Mouse (Mus musculus) neural tube, embryonic 10.5 days (tissue): Measurements from ENCODE around the gene Samd4b.
"Not testable (repeated sequence)": the region's sequence is repeated elsewhere in the genome, so short reads cannot be mapped to it uniquely, and the experiment has no call there.

Experiments
- DNase-seq: peaks from one replicate; pipeline ENCODE4 v3.0.0-alpha.2; 2017; ENCODE audit warnings: low spot score; ENCODE audit errors: extremely low spot score

The Samd4b gene

DNA sequence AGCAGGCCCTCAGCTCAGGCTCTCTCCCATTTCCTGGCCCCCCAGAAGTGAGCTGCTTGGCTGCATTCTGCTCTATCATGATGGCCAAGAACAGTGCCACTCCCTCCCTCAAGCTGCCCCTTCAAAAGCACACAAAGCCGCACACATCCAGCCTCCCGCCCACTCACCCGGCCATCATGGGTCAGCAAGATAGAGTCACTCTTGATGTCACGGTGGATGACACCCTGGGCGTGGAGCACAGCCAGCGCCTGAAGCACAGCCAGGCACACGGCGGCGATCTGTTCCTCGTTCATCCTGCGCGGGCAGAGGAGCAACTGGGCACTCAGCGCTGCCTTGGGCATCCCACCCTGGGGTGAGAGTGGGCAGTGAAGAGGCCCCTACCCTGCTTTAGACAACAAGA, 35.6 kb downstream of the Samd4b start:
- no peak for DNase-seq

DNA sequence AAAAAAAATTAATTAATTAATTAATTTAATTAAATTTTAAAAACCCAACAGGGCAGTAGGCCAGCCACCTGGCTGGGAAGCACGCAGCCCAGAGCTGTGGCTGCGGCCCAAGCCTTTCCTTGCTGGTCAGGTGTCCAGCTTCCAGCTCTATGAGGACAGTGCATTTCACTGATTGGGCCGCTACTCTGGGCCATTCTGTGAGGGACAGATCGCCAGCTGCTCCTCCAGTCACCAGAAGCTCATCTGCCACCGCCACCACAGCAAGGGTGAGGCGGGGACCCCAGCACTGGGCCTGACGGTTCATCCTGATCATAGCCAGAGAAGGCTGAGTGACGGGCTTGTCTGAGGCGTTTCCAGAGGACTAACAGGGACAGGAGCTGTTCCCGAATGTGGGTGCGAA, 36.0 kb downstream of the Samd4b start:
- no peak for DNase-seq

DNA sequence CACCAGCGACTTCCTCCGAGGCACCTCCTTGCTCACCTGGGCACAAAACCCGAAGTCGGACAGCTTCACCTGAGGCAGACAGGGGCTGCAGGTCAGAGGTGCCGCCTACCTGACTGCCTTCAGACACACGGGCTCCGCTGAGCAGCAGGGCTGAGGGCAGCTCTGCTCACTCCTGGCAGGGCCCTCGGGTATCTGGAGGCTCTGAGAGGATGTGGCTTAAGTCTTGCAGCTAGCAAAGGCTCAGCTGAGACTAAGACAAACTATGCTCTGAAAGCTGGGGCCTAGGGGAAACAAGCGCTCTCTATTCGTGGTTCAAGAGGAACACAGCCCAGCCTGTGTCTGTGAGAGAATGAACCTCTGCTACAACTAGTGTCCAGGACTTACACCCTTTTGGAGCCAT, 37.1 kb downstream of the Samd4b start:
- no peak for DNase-seq

DNA sequence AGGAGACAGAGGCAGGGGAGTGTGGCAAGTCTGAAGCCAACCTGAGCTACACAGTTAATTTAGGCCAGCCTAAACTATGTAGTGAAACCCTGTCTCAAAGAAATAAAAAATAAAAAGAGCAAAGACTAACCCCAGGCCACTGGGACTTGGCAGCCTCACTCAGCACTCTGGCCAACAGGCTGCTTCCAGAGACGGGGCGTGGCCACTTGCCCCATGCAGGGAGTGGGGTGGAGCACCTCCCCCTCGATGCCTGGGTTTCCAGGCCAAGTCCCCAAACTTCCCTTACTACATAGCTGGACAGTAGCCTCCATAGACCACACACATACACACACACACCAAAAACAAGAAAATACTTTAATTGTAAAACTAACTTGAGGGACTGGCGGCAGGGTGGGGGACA, 39.5 kb downstream of the Samd4b start:
- no peak for DNase-seq

DNA sequence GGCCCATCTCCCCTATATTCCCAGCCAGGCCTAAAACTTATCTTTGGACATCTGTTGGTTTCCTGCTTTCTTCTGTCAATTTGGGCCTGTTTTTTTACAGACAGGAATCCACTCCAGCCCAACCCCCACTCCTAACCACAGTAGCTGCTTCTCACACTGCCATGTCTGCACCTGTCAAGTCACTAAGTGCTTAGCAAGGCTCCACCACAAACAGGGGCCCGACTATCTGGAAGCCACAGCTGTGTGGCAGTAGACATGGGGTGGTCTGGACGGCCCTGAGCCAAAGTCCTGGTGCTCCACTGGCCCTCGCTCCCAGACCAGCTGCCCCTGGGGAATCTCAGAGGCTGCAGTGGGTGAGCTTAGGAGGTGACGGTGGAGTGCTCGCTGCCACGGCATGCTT, 40.2 kb downstream of the Samd4b start:
- DNase-seq: no peak

DNA sequence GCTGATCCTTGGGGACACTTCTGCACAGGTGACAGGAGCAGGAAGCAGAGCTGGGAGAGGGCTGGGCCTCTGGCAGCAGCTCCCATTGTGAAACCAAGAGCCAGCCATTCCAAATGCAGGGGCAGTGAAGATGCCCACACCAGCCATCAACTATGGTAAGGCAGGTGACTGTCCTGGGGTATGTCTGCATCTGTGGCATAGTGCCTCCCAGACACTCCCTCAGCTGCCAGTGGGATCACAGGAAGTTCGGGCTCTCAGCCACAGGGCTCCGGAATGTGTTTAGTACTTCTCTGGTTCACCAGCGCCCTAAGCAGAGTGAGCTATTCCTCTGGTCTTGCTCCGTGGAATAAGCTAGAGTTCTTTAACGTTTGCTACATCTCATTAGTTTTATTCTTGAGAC, 40.9 kb downstream of the Samd4b start:
- no peak for DNase-seq

DNA sequence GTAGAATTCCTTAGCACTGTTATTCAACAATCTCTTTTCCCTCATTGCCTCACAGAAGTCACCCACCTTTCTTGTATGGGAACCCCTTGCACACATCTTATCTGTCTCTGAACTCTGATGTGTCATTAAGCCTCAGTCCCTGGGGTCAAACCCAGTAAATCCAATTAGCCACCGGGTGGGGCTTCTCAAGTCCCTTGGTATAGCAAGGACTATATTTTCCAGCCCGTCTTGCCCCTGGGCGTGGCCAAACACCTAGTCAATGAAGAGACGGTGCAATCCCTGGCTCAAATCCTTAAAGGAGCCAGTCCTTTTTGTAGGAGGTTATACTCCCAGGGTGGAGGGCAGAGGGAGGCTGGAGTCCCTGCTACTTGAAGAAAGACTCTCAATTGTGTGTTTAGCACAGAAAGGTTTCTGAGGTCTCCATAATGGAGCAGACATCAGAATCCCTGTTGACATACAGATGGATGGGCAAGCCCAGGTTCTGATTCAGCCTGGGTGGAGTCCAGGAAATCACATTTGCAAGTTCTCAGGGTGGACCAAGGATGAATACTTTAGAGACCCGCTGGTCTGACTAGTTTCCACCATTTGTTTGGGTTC, 41.9 kb downstream of the Samd4b start:
- no peak for DNase-seq

DNA sequence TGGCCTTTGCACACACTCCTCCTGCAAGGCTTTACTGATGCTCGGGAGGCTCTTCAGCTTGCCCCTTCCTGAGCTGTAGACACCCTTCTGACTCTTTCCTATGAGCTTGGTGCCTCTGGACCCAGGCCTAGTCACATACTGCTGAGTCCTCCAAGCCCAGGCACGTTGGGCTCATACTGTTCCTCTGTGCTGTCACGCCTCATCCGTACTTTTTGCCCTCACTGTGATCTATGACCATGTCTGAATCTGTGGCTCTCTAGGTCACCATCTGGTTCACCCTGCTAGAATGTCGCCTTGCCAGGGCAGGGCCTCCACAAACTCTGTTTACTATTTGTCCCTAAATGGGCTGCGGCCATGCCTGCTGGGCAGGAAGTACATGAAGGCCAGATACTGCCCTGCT, 44.9 kb downstream of the Samd4b start:
- DNase-seq: no peak

DNA sequence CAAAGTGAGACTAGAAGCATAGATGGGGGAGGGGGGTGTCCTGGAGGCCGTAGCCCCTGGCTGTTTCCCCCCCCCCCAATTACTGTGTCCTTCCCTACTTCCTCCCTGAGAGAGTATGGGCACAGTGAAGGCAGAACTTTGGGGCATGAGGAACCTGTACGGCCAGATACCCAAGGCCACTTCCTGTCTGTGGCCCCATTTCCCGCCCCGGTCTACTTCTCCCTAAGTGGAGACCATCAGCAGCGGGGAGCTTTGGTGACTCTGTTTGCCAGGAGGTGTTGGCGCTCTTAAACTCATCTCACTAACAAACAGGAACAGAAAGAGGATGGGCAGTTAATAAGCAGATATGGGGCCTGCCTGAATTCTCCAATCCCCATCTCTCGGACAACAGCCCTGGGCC, 50.3 kb downstream of the Samd4b start:
- no peak for DNase-seq

DNA sequence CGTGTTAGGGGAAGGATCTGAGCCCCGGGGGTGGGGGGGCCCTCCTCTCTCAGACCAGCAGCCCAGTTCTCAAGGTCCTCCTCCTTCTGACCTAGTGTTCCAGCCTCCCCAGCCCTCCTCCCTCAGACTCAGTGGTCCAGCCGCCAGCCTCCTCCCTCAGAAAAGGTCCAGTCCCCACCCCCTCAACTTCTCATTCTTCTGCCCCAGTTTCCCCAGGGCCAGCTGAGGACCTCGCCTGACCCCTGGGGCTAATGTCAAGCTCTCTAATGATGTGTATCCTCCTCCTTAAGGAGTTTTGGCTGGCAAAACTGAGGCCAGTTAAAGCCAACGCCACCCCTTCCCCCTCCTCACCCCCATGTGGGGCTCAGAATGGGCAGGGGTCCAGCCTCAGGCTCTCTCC, 50.8 kb downstream of the Samd4b start, which contains the start of gene Nccrp1:
TSS of gene Nccrp1 (minus strand) at position 101 of the 400 bp plus-strand sequence.
- no peak for DNase-seq

DNA sequence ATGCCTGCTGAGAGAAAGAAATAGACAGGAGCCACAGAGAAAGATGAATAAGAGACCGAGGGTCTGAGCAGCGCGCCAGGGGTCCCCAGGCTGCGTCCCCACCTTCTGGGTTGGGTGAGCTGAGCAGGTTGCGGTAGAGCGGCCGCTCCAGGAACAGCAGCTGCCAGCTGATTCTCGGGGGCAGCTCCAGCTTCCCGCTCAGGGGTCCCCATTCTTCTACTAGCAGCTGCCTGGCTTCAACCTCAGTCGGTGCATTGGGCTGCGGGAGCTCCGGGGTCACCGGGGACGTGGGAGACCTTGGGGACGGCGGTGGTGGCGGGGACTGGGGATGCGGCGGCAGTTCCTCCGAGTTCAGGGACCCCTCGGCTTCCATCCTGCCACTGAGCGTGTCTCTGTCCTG, 51.3 kb downstream of the Samd4b start:
- DNase-seq: no peak

DNA sequence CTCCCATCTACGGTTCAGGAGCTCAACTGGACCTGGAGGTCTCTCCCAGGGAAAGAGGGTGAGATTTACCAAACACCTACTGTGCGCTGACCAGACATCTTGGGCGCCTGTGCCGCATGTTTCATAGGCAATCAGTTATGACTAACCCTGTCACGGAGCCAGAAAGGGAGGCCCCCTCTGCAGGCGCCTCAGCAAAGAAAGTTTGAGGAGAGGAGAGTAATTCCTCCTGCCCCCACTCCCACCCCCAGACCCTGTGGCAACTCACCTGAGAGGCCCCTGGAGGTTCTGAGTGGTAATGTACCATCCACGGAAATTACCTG, 52.1 kb downstream of the Samd4b start:
- DNase-seq: no peak

DNA sequence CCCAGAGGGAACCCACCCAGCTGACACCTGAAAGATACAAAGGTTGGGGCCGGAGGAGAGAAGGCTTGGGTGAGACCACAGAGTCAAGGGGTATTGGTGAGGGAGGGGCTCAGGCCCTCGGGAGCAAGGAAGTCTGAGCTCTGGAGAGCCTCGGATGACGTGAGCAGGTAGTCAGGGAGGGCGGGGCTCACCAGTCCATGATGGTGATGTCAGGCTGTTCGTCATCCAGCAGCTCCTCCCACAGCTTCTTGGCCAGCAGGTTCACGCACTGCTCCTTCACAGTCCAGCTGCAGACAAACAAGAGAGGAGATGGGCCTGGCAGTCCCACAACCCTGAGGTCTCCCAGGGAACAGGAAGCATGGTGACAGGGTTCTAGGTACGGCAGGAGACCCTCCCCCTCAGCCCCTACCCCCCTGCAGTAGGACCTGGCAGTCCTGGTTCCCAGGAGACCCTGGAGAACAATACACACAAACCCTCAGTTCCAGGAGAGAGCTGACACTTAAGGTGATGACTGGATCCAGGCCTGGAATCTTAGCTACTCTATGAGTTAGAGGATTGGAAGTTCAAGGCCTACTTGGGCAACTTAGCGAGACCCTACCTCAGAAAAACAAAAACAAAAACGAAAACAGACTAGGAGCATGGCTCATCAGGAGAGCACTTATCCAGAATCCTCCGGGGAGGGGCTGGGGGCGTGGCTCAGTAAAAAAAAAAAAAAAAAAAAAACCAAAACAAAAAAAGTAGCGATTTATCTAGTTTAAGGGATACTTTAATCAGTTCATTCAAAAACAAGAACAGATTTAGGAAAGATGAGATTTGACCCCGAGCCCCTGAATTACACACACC, 52.7 kb downstream of the Samd4b start:
- DNase-seq: no peak

DNA sequence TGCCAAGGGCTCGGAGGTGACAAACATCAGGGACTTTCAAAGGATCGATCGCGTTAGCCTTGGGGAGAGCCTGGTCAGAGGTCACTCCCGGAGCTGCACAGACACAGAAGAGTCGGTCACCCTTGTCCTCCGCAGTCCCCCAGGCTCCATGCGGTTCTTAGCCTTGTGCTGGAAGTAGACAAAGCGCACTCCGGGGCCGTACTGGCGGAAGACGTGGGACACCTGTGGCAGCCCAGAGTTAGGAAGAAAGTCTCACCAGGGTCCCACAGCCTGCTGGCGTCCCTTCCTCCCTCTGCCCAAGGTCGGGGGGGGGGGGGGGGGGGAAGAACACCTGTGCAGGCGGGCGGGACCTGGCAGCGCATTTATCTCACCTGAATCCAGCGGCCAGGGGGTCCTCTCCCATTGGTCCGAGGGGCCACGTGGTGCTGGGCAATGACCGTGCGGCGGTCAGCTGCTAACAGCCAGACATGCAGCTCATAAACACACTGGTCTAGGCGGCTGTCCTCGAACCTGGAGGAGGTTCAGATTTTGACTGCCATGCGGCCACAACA, 53.8 kb downstream of the Samd4b start:
- no peak for DNase-seq

DNA sequence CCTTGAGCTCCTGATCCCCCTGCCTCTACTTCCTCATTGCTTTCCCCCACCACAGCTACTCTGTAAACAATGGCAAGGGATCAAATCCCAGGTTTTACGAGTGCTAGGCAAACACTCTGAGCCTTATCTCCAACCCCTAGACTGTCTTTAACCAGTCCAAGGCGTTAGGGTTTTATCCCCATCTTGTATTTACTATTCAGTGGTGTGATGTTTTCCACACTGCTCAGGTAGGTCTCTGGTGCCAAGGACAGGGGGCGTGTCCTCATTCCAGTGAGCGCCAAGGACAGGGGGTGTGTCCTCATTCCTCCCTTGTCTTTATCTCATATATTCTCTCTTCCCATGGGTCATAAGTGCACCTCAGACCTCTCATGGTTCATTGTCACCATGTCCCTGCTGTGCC, 57.4 kb downstream of the Samd4b start, which contains the start of gene Sycn:
TSS of gene Sycn (plus strand) at position 360 of the 400 bp plus-strand sequence.
- DNase-seq: no peak

DNA sequence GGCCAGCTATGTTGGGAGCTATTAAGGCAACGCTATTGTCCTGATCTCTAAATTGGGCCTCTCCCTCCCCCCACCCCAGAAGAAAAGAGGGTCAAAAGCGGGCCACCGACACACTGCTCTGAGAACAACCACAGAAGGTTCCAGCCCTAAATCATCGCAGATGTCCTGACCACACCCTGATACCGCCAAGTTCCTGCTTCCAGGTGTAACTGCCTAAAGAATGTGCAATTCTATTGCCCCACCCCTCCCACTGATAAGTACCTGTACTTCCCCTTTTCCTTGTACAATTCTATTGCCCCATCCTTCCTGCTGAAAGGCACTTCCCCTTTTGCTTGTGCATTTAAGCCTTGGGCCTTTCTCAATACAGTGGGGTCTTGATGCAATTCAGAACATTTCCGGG, 59.1 kb downstream of the Samd4b start:
- DNase-seq: not testable (repeated sequence)

DNA sequence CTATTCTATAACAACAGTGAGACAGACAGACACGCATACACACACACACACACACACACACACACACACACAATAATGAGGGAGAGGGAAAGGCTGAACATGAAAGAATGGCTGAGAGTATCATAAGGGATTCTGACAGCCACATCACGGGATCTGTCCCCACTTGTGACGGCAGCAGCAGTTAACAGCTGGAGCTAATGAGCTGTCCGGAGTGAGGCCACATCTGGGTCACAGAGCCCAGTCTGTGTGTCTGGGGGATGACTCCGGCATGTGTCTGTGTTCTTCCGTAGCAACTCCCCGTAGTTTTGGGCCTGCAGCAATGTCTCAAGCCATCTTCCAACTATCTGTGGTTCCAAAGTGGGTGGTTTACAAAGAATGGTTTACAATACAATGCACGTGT, 65.9 kb downstream of the Samd4b start:
- no peak for DNase-seq

DNA sequence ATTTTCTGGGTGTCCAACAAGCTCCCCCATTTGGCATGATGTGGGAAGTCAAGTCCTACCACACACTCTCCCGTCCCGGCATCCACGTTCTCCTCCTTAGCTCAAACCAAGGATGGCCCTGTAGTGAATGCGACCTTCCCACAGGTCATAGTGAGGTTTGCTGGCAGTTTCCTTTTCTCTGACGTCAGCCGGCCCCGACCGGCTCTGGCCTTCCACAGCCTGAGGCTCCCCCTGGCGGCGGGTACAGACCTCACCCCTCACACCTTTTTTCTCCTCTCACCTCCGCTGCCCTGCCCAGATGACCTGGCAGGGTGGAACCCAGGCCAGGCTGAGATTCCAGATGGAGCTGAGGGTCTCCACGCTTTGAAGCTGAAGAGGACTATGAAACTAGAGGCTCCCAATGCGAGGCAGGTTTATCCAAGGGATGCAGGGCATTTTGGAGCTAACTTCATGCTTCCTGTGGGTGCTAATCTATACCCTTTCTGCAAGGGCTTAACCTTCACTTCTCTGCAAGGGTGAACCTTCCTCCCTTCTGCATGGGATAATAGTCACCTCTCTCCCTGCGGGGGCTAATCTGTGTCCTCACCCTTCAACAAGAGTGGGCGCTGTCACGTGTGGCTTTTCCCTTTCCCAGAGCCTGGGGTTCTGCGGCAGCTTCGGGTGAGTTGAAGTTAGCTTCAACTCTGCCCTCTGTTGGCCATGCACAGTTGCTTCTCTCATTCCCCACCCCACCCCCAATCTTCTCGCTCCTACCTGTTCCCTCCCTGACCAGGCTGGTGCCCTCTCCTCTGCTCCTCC, 69.8 kb downstream of the Samd4b start:
- DNase-seq: peak; percentile 78

DNA sequence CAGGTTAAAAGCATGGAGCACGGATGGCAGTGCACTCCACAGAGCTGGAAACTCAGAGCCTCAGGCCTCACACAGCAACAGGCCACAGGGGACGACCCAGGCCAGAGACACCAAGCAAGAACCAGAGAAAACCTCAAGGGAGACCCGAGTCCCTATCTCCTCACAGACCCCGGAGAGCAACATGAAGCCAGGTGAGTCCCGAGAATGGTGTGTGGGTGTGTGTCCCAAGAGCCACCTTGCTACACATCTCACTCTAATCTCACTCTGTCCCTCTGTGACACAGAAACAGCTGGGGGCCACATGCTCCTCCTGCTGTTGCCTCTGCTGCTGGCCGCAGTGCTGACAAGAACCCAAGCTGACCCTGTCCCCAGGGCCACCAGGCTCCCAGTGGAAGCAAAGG, 75.4 kb downstream of the Samd4b start, which contains the start of gene Ifnl3:
TSS of gene Ifnl3 (plus strand) at position 301 of the 400 bp plus-strand sequence.
- DNase-seq: not testable (repeated sequence)

DNA sequence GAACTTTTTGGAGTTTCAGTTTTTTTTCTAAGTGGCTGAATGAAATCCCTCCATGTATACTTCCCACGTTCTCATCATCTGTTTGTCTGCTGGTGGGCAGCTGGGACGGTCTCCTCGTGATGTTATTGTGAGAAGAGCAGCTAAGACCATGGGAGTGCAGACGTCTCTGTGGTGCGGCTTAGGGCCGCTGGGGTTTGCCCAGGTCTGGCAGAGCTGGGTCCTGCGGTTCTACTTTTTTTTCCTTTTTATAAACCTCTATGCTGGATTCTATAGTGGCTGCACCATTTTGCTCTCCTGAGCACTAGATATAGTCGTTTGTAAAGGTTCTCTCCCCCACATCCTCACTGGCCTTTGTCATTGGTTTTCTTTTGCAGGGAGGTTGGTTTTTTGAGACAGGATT, 86.5 kb downstream of the Samd4b start:
- no peak for DNase-seq

DNA sequence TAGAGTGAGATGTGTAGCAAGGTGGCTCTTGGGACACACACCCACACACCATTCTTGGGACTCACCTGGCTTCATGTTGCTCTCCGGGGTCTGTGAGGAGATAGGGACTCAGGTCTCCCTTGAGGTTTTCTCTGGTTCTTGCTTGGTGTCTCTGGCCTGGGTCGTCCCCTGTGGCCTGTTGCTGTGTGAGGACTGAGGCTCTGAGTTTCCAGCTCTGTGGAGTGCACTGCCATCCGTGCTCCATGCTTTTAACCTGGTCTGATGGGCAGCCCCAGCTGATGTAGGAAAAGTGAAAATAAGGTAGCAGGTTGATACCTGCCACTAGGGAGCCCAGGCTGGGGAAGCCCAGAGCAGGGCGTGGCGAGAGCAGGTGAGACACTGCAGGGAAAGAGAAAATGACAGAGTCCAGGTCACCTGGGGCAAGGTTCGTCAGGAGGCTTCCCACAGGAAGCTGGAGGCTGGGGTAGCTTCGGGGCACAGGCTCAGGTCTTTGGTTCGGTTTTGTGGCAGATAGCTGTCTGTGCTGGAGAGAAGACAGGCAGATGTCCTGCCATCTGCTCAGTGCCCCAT, 87.5 kb downstream of the Samd4b start, which contains the start of gene Ifnl2:
TSS of gene Ifnl2 (minus strand) at position 51 of the 570 bp plus-strand sequence.
- DNase-seq: not testable (repeated sequence)
